Mouse (Mus musculus): ENCODE measurements at regions not wholly inside any gene's neighbourhood (a gene's known extent, or its start where the extent isn't known, plus 50 kb on each side); places are given as distances from the start of the nearest gene placed in this dataset.

DNA sequence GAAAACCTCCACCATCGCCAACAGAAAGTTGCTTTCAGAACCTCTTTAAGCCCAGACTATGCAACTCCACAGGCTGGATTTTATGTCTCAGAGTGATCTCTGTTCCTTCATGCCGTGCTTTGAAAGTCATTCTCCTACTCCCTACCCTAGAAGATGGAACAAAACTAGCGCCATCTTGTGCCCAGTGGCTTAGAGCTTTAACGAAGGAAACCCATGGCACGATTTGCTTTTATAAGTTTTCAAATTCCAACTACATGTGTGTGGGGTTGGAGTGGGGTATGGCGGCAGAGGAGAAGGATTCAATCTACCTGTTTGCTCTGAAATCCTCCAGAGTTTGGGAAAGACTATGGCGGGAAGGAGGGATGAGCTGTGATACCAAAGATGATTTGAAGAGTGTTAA is 118.7 kb upstream of the Tmem45b start:
- no peak for DNase-seq (ENCODE audit: low spot score in 2 of 2)

DNA sequence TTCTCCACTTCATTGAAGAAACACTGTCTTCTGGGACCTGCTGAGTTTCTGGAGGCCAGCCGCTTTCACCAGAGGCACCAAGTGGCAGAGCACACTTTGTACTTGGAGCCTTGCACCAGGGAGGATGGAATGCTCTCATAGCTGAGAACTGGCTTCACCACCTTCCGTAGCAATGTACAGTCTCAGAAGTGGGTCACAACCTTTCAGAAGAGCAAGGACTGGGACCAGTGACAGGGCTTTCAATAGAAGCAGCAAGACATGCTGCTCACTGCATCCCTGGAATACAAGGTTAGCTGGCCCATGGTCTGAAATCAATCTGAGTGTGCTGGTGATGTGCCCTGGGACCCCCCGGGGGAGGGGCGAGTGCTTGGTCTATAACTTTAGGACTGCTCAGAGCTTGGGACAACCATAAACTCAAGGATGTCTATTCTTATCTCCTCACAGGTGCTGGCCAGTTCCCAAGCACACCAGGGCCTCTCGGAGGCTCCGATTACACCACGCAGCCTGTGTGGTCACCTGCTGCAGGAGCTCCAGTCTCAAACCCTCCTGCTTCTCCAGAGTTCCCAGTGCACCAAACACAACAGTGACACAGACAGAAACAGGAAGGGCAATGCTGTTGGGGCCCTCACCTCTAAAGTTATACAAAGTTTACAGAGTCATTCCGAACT is 114.4 kb upstream of the Tmem45b start:
- no peak for DNase-seq (ENCODE audit: low spot score in 2 of 2)

DNA sequence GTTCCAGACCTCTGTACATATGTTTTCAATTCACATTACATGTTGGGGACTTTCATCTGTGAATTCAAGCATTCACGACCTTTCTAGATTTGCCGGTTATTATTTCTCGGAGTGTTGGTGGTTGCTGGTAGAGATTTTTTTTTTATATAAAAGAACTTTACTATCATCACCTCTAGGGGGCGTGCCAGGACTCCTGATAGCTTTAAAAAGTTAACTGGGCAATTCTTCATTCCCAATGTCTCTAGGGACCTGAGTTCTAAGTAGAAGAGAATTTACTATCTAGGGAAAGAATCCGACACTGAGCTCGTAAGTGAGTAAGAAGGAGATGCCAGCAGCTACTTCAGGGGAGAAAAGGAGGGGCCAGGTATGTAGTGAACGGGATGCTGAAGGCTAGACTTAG is 112.8 kb upstream of the Tmem45b start:
- peak in 1 of 2 experiments; percentile 21 for DNase-seq (ENCODE audit: low spot score in 2 of 2)

DNA sequence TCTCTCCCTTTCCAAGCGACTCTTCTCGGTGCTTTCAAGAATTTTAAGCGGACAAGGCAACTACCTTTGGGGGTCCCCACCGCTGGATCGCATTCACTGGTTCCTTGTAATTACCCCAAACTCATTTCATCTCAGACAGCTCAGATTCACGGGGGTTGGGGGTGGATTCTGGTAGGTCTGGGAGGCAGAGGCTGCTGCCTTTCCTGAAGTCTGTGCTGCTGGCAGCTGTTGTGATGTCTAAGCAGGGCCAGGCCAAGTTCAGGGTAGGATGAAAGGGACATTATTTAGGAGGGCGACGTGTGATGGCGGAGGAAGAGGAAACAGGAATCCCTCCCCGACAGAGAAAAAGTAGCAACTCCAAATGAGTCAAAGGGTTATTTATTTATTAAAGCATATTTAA is 102.8 kb upstream of the Tmem45b start:
- DNase-seq (ENCODE audit: low spot score in 2 of 2) = no peak

DNA sequence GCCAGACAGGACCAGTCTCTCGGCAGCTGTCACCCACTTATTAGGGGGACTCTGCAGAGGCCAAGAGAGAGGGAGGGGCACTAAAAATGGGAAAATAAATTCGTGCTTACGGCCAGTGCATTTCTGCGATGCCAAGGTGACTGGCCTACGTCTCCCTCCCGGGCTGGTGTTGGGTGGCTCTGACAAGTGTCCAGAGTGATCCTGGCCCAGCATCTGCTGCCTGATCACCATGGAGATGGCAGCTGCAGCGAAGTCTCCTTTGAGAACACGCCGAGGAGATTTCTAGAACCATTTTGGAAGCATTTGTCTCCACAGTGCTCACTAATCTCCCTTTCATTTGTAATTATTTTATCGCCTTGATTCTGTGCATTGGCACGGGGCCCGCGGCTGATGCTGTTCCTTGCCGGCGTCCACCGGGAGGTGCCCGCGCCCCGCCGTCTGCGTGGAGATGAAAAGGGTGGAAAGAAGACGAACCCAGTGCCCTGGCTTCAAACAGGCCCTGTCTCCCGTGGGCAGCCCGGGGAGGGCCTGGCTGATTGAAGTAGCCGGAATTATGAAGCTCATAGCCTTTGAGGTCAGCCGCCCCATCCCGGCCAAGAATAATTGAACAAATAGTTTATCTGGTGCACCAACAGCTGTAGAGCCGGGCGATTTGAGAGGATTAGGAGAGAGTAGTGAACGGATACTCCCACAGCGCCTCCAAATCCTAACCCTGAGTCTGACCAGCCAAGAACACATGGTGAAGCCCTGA is 102.2 kb upstream of the Tmem45b start:
- DNase-seq (ENCODE audit: low spot score in 2 of 2) = no peak

DNA sequence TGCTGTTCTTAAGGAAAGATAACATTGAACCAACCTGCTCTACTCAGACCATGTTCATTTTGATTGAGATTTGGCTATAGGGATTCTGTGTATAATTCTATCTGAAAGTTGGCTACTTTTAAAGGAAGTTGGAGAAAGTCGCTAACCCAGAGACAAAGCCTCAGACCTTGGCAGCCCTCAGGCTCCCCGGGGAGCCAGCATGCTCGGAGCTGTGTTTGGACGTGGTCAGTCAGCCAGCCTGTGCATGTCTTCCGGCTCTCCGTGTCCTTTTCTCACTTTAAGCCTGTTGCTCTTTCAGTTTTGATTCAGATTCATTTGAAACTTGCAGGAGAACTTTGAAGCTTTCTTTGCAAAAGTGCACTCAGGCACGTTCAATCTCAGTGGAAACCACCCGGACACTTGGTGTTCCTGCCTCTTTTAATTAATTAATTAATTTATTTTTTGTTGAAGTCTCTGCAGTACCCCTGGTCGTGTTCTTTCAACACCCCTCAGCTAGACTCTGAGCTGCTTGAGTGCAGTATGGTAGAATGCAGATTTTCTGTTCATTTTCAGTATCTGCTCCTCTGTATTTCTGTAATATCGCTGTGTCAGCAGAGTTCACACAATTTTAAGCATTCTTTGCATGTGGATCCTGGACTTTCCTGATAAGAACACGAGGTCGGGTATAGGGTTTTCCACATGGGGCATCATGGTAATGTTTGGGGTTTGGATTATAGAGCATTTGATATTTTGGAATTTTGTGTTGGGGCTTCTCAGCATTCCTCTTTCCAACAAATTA is 100.9 kb upstream of the Tmem45b start:
- no peak for DNase-seq (ENCODE audit: low spot score in 2 of 2)

DNA sequence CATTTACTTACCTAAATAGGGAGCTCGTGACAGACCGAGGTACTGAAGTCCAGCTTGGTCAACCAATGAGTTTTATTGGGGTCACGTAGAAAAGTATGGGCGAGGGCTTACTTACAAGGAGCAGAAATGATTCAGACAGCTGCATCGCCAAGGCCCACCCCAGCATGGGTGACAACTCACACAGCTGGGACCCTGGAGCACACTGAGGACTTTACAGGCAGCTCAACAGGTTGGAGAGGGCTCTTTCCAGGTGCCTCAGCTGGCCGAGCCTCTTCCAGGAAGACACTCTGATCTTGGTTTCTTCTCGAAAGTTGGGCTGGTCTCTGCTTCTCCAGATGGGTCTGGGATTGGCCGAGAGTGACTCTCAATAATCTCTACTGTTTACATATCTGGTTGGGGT is 99.3 kb upstream of the Tmem45b start:
- DNase-seq (ENCODE audit: low spot score in 2 of 2) = no peak

DNA sequence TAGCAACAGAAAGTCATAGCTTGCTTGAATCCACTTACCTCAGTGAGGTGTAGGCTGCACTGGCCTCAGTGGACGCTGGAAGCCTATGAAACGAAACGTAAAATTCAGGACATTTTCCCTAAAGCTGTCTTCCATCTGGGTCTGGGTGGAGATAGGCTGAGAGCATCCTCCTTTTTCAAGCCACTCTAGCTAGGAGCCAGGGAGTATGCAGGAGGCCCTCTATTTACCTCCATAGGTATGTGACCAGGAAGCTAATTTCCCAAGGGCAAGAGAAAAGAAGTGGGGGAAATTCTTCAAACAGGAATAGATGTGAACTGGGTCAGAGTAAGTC is 95.9 kb upstream of the Tmem45b start:
- DNase-seq (ENCODE audit: low spot score in 2 of 2) = no peak

DNA sequence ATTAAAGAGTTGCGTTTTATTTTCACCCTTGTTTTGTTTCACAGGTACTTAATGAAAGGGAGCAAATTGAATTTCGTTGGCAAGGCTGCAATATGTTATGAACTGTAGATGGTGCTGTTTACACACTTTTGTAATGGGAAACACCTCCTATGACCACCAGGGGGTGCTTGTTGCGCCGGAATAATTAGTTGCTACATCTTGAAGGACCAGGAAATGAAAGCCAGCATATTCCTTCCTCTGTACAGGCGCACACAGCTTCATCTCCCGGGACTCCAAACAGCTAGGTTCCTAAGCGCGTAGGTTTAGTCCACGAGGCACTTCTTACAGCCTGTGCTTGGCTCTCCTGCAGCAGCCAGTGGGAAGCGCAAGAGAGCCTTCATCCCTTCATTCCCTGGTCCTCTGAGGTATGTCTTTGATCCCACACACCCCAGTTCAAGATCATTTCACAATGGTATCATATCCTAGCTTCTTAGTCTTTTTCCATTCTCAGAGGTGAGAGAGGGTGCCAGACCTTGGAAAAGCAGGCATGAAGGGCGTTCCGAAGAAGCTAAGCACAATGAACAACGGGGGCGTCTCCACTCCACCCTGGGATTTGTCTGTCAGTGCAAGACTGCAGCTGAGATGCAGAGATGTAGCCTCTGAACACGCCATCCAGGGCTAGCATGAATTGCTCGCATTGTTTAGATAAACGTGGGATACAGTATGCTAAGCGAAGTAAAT is 95.4 kb upstream of the Tmem45b start:
- peak; percentile 47 to 65 for DNase-seq (ENCODE audit: low spot score in 2 of 2)

DNA sequence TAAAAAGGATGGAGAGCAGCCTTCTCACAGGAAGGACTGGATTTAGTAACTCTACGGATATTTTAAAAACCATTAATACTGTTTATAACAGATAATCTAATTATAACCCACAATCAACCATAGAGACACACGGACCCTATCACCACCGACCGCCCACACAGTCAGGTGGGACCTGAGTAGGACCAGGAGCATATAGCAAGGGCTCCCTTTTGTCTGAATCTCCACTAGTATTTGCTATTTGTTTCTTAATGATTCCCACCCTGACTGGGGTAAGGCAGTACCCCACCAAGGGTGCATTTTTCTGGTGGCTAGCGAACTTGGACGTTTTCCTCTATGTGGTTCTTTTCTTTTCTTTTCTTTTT is 79.4 kb upstream of the Tmem45b start:
- no peak for DNase-seq (ENCODE audit: low spot score in 2 of 2)

DNA sequence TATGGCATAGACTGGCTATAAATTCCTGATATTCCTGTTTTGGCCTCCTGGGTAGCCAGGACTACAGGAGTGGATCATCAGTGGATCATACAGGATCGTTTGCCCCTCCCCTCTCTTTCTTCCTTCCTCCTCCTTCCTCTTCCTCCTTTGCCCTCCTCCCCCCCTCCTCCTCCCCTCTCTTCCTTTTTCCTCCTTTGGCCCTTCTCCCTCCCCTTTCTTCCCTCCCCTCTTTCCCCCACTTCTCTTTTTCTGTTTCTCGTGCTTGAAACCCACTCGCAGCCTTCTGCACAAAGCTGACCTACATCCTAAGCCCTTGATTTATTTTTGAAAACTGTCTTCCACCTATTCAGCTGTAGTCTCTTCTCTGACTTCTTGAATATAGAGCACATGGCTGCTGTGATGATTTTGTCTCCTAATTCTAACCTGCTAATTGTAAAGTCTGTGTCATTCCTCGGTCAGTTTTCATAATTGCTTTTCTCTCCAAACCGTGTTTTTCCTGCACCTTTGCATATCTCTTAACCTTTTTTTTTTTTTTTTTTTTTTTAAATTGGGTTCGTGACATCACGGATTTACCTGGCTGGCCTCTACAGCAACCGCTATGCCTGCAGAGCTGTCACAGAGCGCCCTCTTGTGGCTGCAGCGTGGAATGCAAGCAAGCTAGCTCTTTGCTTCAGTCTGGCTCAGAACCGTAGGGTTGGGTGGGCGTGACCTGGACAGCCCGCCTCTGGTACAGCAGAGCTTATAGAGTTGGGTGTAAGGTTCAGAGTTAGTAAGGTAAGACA is 78.8 kb upstream of the Tmem45b start:
- peak; percentile 75 to 83 for DNase-seq (ENCODE audit: low spot score in 2 of 2)

DNA sequence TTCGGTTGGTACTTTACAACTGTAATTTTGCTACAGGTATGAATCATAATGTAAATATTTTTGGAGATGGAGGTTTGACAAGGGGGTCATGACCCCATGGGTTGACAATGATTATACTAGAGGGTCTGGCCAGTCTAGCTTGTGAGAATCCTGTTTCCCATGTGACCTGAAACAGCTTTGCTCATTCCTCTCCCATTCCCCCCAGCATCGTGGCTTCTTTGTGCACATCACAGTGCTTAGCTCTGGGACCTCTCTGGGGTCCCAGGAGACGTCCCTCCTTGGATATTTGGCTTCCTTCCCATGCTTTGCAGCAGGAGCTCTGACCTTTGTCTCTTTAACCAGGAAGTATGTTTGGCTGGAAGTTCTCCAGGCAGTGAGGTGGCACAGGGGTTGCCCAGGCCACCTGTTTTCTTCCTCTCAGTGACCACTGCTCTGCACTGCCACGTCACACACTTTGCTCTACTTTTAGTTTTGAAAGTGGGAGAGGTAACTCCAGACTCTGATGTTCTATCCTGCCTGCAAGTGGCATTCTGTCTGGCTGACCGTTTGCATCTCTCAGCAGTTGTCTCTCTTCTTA is 77.4 kb upstream of the Tmem45b start:
- DNase-seq (ENCODE audit: low spot score in 2 of 2) = peak; percentile 33 to 57

DNA sequence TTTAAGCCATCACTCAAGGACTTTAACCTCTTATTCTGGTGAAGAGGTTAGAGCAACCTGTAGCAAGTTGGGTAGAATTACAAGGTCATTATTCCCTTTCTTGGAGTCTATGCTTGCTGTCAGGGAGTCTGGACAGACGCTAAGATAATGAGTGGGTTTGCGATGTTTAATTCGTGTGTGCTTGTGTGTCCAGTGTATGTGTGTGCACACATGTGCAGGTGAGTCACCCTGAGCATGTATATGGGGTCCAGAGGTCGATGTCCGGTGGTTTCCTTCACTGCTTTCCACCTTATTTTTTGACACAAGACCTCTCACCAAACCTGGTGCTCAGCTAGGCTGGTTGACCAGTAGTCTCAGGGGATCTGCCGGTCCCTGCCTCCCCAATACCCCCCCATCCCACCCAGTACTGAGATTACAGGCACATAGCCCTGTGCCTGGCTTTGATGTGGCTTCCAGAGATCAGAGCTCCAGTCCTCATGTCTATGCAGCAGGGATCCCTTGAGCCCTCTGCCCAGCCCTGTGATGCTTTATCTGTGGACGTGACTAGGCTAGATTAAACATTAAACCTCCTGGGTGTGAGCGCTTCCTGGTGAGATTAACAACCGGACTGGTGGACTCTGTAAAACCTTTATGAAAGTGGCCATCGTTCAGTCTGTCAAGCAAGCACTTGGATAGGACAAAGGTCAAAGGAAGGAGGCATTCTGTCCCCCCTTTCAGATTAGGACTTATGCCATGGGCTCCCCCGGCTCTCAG is 74.4 kb upstream of the Tmem45b start:
- DNase-seq (ENCODE audit: low spot score in 2 of 2) = no peak

DNA sequence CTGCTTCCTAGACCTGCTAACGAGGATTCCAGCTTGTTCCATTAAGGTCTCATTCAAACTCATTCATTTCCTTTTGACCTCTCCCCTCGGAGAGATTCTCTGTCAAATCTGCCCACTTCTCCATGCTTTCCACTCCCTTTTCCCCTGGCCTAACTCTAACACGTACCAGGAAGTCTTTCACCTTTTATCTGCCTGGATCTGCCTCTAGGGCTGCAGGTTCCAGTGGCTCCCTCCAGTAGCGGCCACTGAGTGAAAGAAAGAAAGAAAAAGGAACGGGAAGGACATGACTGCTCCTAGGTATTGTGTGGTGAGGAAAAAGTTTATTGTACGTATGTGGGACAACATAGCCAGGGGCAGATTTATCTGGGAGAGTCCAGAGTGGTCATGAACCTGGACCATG is 64.8 kb upstream of the Tmem45b start:
- DNase-seq (ENCODE audit: low spot score in 2 of 2) = no peak

DNA sequence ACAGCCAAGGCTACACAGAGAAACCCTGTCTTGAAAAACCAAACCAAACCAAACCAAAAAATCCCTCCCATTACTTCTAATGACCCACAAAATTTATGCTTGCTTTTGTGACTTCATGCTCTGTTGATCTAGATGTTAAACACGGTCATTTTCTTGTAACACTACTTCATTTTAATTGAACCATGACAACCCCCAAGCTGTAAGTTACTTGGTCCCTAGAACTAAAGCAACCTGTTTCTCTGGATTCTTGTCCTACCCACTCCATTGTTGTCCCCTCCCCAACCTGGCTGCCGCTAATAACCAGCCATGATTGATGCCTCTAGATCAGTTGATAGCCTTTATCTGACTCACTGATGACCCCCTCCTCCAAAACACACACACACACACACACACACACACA is 63.0 kb upstream of the Tmem45b start:
- DNase-seq (ENCODE audit: low spot score in 2 of 2) = peak in 1 of 2 experiments; percentile 30
